Mouse (Mus musculus) liver, embryonic 12.5 days (tissue): ENCODE measurements around the gene Fam43b. TPM values are rescaled to one million over a fixed set of nuclear protein-coding genes. Genes with fewer than 3 reads are reported as not detected.

Experiments
- polyA plus RNA-seq: library from polyadenylated mRNA; unstranded; fragments of >200 nt; fragmentation: Nextera tagmentation; extraction: Ambion mirVana; gene quantifications from 2 replicates; pipeline ENCODE4 v1.2.1, GENCODE M21; 2016

Gene Fam43b
- polyA plus RNA-seq, 1 experiment from 2014 or later, result not detected

Other genes with a start within 250 kb of the Fam43b start
- 48.2 and 50.1 TPM in 2 replicates for gene Hp1bp3, start 180.2 kb downstream of the Fam43b start, polyA plus RNA-seq
- 0.61 and 0.87 TPM in 2 replicates for gene Sh2d5, start 146.1 kb downstream of the Fam43b start, polyA plus RNA-seq
- gene Kif17, start 146.1 kb downstream of the Fam43b start, polyA plus RNA-seq, result 0.26 and 0.37 TPM in 2 replicates
- gene Ddost, start 91.8 kb downstream of the Fam43b start, polyA plus RNA-seq, result 206 and 212 TPM in 2 replicates
- 28.8 and 30.2 TPM in 2 replicates for gene Pink1, start 70.2 kb downstream of the Fam43b start, polyA plus RNA-seq
- gene Cda, start 28.5 kb downstream of the Fam43b start, polyA plus RNA-seq, result 5.1 and 5.8 TPM in 2 replicates
- gene Mul1, start 38.1 kb upstream of the Fam43b start, polyA plus RNA-seq, result 9.4 and 10.2 TPM in 2 replicates
- 1.3 and 1.4 TPM in 2 replicates for gene Camk2n1, start 57.8 kb upstream of the Fam43b start, polyA plus RNA-seq
- not detected in 2 replicates for gene Vwa5b1, start 239.4 kb upstream of the Fam43b start, polyA plus RNA-seq